Mouse (Mus musculus): ENCODE data around the gene Adam3. TPM values are rescaled to one million over a fixed set of nuclear protein-coding genes. Genes with fewer than 3 reads are reported as not detected.

Gene Adam3
- polyA plus RNA-seq (2015; fragmentation: Nextera tagmentation; extraction: Ambion mirVana): 0.14 and 0.24 TPM in 2 replicates

DNA sequence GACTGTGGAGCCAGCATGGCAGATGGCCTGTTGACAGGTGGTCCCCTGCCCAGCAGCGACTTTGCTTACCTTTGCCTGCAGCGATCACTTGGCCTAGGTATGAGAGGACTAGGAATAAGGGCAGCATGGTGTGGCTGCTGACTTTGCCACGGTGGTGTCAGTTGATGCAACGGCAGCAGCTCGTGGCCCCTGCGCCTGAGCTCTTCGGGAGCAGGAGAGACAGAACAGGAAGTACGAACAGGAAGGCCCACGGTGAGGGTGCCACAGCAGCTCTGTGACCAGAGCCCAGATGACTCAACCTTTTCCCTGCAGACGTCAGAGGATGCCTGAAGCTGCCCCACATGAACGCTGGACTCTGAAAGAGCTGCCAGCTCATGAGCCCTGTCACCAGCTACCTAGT is at the start of gene Adam3:
TSS of gene Adam3 (minus strand) at position 223 of the 400 bp plus-strand sequence.
- peak; percentile 8 for DNase-seq (ENCODE audit: low spot score)

DNA sequence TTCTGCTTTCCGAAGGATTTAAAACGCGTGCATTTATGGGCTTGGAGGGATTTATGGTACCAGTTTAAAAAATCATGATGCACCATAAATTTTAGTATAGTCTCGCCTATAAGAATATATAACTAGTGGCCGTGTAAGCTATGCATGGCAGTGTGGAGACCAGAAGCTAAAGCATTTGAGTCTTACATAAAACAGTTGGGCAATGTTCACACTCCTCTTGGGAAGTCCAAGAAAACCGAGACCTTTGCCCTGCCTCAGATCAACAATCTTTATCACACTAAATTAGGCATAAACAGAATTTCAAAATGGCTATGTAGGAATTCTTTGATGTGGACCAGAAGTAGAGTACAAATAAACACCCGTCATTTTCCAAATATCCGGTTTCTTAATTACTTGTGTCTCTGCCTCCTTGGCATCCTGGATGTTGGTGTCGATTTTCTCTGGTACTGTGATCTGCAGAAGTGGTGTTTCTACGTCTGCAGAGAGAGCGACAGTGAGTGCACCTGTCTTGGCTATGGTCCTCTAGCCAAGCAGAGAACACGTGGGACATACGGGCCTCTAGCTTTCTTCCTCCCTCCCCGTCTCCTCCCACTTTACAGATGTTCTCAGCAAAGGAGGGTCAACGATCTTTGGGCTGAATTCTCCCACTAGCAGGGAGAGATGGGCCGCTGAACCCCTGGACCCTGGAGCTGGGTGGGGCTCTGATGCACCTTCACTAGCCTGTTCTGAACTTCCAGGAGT is 596 bp downstream of the Adam3 start:
- no peak for DNase-seq (ENCODE audit: low spot score)

Other genes starting within 250 kb of the Adam3 start
- gene Adam5, start 98.5 kb upstream of the Adam3 start, polyA plus RNA-seq (2015; fragmentation: Nextera tagmentation; extraction: Ambion mirVana): 0.07 and 0.19 TPM in 2 replicates

All from thymus, postnatal 0 days (tissue).